In the genomic region with DNA sequence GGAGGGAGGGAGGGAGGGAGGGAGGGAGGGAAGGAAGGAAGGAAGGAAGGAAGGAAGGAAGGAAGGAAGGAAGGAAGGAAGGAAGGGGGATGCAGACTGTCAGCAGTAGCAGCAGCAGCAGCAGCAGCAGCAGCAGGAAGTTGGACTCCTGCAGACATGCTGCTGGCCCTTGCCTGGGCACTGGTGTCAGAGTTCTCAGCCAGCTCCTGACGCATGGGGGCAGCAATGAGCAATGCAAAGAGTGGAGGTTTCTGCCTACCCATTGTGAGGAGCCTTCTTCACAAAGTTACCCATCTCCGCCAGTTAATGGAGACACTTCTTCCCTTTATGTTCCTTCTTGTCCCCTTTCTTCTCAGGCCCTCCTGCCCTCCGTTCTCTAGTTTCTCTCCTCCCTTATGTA, we compare ENCODE assay signal across 8 mouse cellular contexts. TPM values are rescaled to one million over a fixed set of nuclear protein-coding genes. Genes with fewer than 3 reads are reported as not detected.
DNase-seq lines count a peak whose midpoint lies in the region; TF ChIP-seq lines count a peak whose summit lies in the region.

No protein-coding gene starts in this region.

- peak; percentile 83 for TF ChIP-seq CTCF in cortical plate, adult 2 months (IDR thresholded peaks at IDR 0.05; ENCODE audit: extremely low read depth, insufficient read depth, low read length)
- TF ChIP-seq CTCF in testis, adult 2 months (IDR thresholded peaks at IDR 0.05; ENCODE audit: control insufficient read depth, insufficient read depth, insufficient replicate concordance, low read depth, low read length), result peak; percentile 41; the same call in 1 of the 2 replicates

- H3K4me1 ChIP-seq in cortical plate, adult 2 months (ENCODE audit: control insufficient read depth, insufficient read depth, low read length), result no peaks in the 10 kb centered on the region; the same call in 1 of the 2 replicates
- no peaks in the 10 kb centered on the region for H3K4me1 ChIP-seq in heart, embryonic 10.5 days
- H3K4me1 ChIP-seq in testis, adult 2 months (ENCODE audit: control insufficient read depth, insufficient read depth, low read length), result no peaks in the 10 kb centered on the region

- H3K36me3 ChIP-seq in heart, embryonic 10.5 days, result no peaks in the 10 kb centered on the region
- H3K36me3 ChIP-seq in testis, adult 2 months (ENCODE audit: control insufficient read depth, insufficient read depth, low read length), result no peaks in the 10 kb centered on the region

- WGBS in heart, embryonic 10.5 days, result 27% methylated on average over 3 of the region's 3 CpGs

- no peak overlapping the region for H3K4me3 ChIP-seq in cortical plate, adult 2 months (ENCODE audit: insufficient read depth, low read length)
- no peak overlapping the region for H3K4me3 ChIP-seq in heart, embryonic 10.5 days
- H3K4me3 ChIP-seq in testis, adult 2 months (ENCODE audit: control insufficient read depth, low read depth, low read length), result no peak overlapping the region

- peak; percentile 46 for DNase-seq in thymus, postnatal 4 days
- DNase-seq in thymus, postnatal 14 days, result no peak
- DNase-seq in heart, embryonic 10.5 days (ENCODE audit: low spot score), result peak; percentile 80
- peak; percentile 55 to 80 for DNase-seq in layer of hippocampus, adult 8-10 months (ENCODE audit: low spot score in 2 of 2)
- peak; percentile 51 for DNase-seq in lung, postnatal 25 days (ENCODE audit: low spot score)
- DNase-seq in spleen, adult 12 weeks (ENCODE audit: low spot score), result no peak

- no peaks in the 10 kb centered on the region for H3K9me3 ChIP-seq in heart, embryonic 10.5 days

- H3K27me3 ChIP-seq in heart, embryonic 10.5 days (ENCODE audit: insufficient read depth, poor library complexity, severe bottlenecking), result no peaks in the 10 kb centered on the region
- H3K27me3 ChIP-seq in testis, adult 2 months (ENCODE audit: control insufficient read depth, insufficient read depth, low read length), result no peaks in the 10 kb centered on the region

- no peak for TF ChIP-seq POLR2A in cortical plate, adult 2 months (IDR thresholded peaks at IDR 0.05; ENCODE audit: extremely low read depth, insufficient read depth, low read length)
- TF ChIP-seq POLR2A in testis, adult 2 months (IDR thresholded peaks at IDR 0.05; ENCODE audit: control insufficient read depth, low read depth, low read length), result no peak

- no peak overlapping the region for H3K27ac ChIP-seq in cortical plate, adult 2 months (ENCODE audit: insufficient read depth, low read length)
- no peak overlapping the region for H3K27ac ChIP-seq in heart, embryonic 10.5 days
- H3K27ac ChIP-seq in testis, adult 2 months (ENCODE audit: control insufficient read depth, insufficient read depth, low read depth, low read length), result no peak overlapping the region

RNA-seq across cellular contexts. Expression of gene Ntm, which starts 40.7 kb away (rescaled TPM):
- 169 and 173 TPM in 2 replicates for polyA plus RNA-seq in cortical plate, adult 2 months (2012; rRNA removed)
- 20.7 and 37.9 TPM in 2 replicates for polyA plus RNA-seq in heart, embryonic 10.5 days (2016; fragmentation: Nextera tagmentation; extraction: Ambion mirVana)
- total RNA-seq in layer of hippocampus, adult 8-10 months (2022), result 100 to 1,000 TPM; 148 to 166 (median 161) TPM
- polyA plus RNA-seq in testis, adult 2 months (2012; rRNA removed), result 5.4 and 6.3 TPM in 2 replicates

Comparison
In these comparisons a context has a peak if more than half of its experiments do, and no peak if none do; other contexts are left out.
1. DNase-seq: peak in thymus, postnatal 4 days (single experiment), heart, embryonic 10.5 days (single experiment), layer of hippocampus, adult 8-10 months (2 of 2) and lung, postnatal 25 days (single experiment); none in thymus, postnatal 14 days (single experiment) and spleen, adult 12 weeks (single experiment).